Mouse (Mus musculus) left cerebral cortex, adult 8-10 months (tissue): Measurements from ENCODE around the gene Thoc2. TPM values are rescaled to one million over a fixed set of nuclear protein-coding genes. Genes with fewer than 3 reads are reported as not detected.
"Not testable (repeated sequence)": the region's sequence is repeated elsewhere in the genome, so short reads cannot be mapped to it uniquely, and the experiment has no call there.

Source experiments
- DNase-seq, 2 experiments: peaks; one replicate each; pipeline ENCODE4 v3.0.0; 2022; ENCODE audit warnings: low spot score in 2 of 2
- microRNA-seq, 2 experiments: library from miRNA; unstranded; fragments of <30 nt; microRNA quantifications; one replicate each; pipeline ENCODE4 v1.2.0; 2022
- total RNA-seq, 4 experiments: library from RNA; stranded (reverse); gene quantifications; 2 replicates each; pipeline ENCODE4 v1.2.4; 2022

The Thoc2 gene
- total RNA-seq = 10 to 100 TPM; 41.3 to 52.8 (median 45.5) TPM

- no peak for DNase-seq
Measured at GRCm38 (mm10) chrX:41920574-41920973, at the start of gene Thoc2. Gene Thoc2 (minus strand): TSS chrX:41920674.

GRCm38 (mm10) chrX:41970096-41970495 is 49.6 kb upstream of the Thoc2 start:
- no peak for DNase-seq

GRCm38 (mm10) chrX:41969341-41969740 is 48.9 kb upstream of the Thoc2 start:
- no peak for DNase-seq

GRCm38 (mm10) chrX:41957161-41957560 is 36.7 kb upstream of the Thoc2 start:
- no peak for DNase-seq

GRCm38 (mm10) chrX:41941840-41942239 is 21.4 kb upstream of the Thoc2 start:
- no peak for DNase-seq

- not testable (repeated sequence) for DNase-seq
Measured at GRCm38 (mm10) chrX:41931821-41932220, 11.3 kb upstream of the Thoc2 start.

GRCm38 (mm10) chrX:41924708-41925107 is 4.2 kb upstream of the Thoc2 start:
- no peak for DNase-seq

- no peak for DNase-seq
Measured at GRCm38 (mm10) chrX:41912061-41912401, 8.4 kb downstream of the Thoc2 start.

GRCm38 (mm10) chrX:41911390-41912060 is 8.9 kb downstream of the Thoc2 start:
- peak; percentile 72 to 84 for DNase-seq

- peak in 1 of 2 experiments; percentile 1 for DNase-seq
Measured at GRCm38 (mm10) chrX:41910981-41911380, 9.5 kb downstream of the Thoc2 start.

GRCm38 (mm10) chrX:41910471-41910870 is 10.0 kb downstream of the Thoc2 start:
- DNase-seq = no peak

- no peak for DNase-seq
Measured at GRCm38 (mm10) chrX:41884759-41885505, 35.5 kb downstream of the Thoc2 start.

GRCm38 (mm10) chrX:41876581-41876980 is 43.9 kb downstream of the Thoc2 start:
- no peak for DNase-seq

- no peak for DNase-seq
Measured at GRCm38 (mm10) chrX:41837823-41838222, 82.7 kb downstream of the Thoc2 start.

GRCm38 (mm10) chrX:41805592-41805991 is 114.9 kb downstream of the Thoc2 start:
- no peak for DNase-seq

GRCm38 (mm10) chrX:41793303-41793702 is 127.2 kb downstream of the Thoc2 start:
- DNase-seq = no peak

Small RNAs within 50 kb of the gene (microRNA-seq; reads per million reads assigned to microRNA genes)
- gene Gm44490 = 0 reads per million in 2 experiments

Other genes starting within 250 kb of the Thoc2 start
- gene Xiap, start 139.0 kb upstream of the Thoc2 start, total RNA-seq = 10 to 100 TPM; 48.7 to 63.7 (median 58.8) TPM
- gene Stag2, start 228.6 kb upstream of the Thoc2 start, total RNA-seq = 10 to 100 TPM; 48.8 to 68.3 (median 59.1) TPM